Mouse (Mus musculus) midbrain, embryonic 13.5 days (tissue): ENCODE measurements at regions not wholly inside any gene's neighbourhood (a gene's known extent, or its start where the extent isn't known, plus 50 kb on each side); places are given as distances from the start of the nearest gene placed in this dataset.

Experiments
- ATAC-seq: fragments of 200-750 bp; cut with Nextera tagmentation; 2 replicates; pipeline ENCODE4 v1.8.0; 2017; ENCODE audit warnings: mild to moderate bottlenecking, moderate TSS enrichment, moderate library complexity
- H3K27ac ChIP-seq: fragments of 300-500 bp; sonication (generic); 2 replicates; pipeline ENCODE4 v1.5.1; 2015; ENCODE audit warnings: inconsistent platforms, mild to moderate bottlenecking, moderate library complexity
- H3K27me3 ChIP-seq: fragments of 300-500 bp; sonication (generic); 2 replicates; pipeline ENCODE4 v1.6.1; 2015; ENCODE audit warnings: mild to moderate bottlenecking, inconsistent platforms
- H3K36me3 ChIP-seq: fragments of 300-500 bp; sonication (generic); 2 replicates; pipeline ENCODE4 v1.6.1; 2015; ENCODE audit warnings: mild to moderate bottlenecking, inconsistent platforms
- H3K4me1 ChIP-seq: fragments of 300-500 bp; sonication (generic); replicated peaks from 2 replicates; pipeline ENCODE4 v1.6.1; 2015; ENCODE audit warnings: inconsistent platforms
- H3K4me2 ChIP-seq: fragments of 300-500 bp; sonication (generic); replicated peaks from 2 replicates; pipeline ENCODE4 v1.6.1; 2015; ENCODE audit warnings: moderate library complexity, mild to moderate bottlenecking, inconsistent platforms
- H3K4me3 ChIP-seq: fragments of 300-500 bp; sonication (generic); replicated peaks from 2 replicates; pipeline ENCODE4 v1.5.1; 2015; ENCODE audit warnings: mild to moderate bottlenecking, inconsistent platforms
- H3K9ac ChIP-seq: fragments of 300-500 bp; sonication (generic); replicated peaks from 2 replicates; pipeline ENCODE4 v1.6.1; 2015; ENCODE audit warnings: mild to moderate bottlenecking, inconsistent platforms
- H3K9me3 ChIP-seq: fragments of 300-500 bp; sonication (generic); 2 replicates; pipeline ENCODE4 v1.6.1; 2016; ENCODE audit warnings: mild to moderate bottlenecking, inconsistent platforms
- WGBS: fragments of 180-500 bp; shearing (Covaris S2); methylation state at CpG from one replicate; pipeline ENCODE4 v1.1.7; 2015; 5-methylcytosine and 5-hydroxymethylcytosine counted together

DNA sequence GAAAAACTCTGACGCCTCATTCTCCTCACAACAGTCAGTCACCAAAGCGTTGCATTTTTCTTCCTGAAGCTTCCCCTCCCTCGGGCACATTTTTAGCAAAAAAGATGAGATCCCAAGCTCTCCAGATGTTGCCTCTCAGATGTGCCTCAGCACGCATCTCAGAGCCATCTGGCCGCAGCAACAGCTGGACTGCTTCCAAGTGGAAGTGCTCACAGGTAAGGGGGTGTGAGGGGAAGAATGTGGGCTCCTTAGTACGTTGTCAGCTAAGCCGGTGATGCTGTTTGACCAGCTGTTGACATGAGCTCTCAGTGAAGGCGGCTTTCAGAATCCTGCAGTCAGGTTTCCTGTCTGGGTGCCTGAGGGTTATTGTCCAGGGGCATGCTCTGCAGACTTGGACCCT, 58.2 kb upstream of the Vangl1 start:
- no peak overlapping the region for H3K9ac ChIP-seq
- H3K4me1 ChIP-seq: no peaks in the 10 kb centered on the region
- H3K4me2 ChIP-seq: no peak overlapping the region
- H3K9me3 ChIP-seq: no peaks in the 10 kb centered on the region
- no peaks in the 10 kb centered on the region for H3K36me3 ChIP-seq
- ATAC-seq: no peak
- no peak overlapping the region for H3K27ac ChIP-seq
- H3K27me3 ChIP-seq: no peaks in the 10 kb centered on the region
- 63% methylated on average over 8 of the region's 8 CpGs for WGBS
- no peak overlapping the region for H3K4me3 ChIP-seq

DNA sequence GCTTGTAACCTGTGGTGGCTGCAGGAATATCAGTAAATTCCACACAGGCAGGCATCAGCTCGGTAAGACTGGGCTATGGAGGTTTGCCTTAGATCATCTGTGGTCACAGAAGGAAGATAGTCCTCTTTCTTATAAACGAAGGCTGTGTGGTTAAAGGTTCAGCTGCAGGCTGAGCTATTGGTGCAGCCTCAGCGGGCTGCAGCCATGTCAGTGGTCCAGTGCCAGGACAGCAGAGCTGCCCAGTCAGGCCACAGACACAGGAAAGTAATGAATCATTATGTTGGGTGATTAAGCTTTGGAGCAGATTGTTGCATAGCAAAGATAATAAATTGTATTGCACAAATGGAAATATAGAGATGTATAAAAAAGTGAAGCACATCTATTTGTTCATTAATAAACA, 57.0 kb upstream of the Vangl1 start:
- no peak overlapping the region for H3K27ac ChIP-seq
- H3K4me1 ChIP-seq: no peaks in the 10 kb centered on the region
- WGBS: 82% methylated on average over 3 of the region's 3 CpGs
- no peaks in the 10 kb centered on the region for H3K36me3 ChIP-seq
- H3K27me3 ChIP-seq: no peaks in the 10 kb centered on the region
- no peak overlapping the region for H3K9ac ChIP-seq
- H3K4me2 ChIP-seq: no peak overlapping the region
- H3K4me3 ChIP-seq: no peak overlapping the region
- no peak for ATAC-seq
- H3K9me3 ChIP-seq: no peaks in the 10 kb centered on the region
